Mouse (Mus musculus) left cerebral cortex, adult 9 months (tissue): Measurements from ENCODE around the gene Gm9821.
A peak's percentile ranks its signal among the peaks of the same experiment; 100 is the strongest.

Source experiments
- DNase-seq, 2 experiments: peaks; one replicate each; pipeline ENCODE4 v3.0.0; 2022; ENCODE audit warnings: low spot score in 2 of 2

Gm9821 gene

DNA sequence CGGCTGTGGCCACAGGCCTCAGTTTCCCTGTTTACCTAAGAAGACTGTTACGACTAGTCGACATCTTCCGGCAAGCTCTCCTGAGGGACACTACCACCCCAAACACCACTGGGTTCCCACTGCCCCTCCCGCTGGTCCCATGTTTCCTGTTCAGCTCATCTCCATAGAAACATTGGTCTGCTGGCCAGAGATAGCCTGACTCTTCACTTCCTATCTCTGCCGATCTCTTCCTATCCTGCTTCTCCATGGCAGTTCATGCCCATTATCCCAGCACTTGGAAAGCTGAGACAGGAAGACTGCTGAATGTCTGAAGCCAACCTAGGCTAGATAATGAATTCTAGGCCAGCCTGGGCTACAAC lies 2.6 kb downstream of the Gm9821 start:
- no peak for DNase-seq

DNA sequence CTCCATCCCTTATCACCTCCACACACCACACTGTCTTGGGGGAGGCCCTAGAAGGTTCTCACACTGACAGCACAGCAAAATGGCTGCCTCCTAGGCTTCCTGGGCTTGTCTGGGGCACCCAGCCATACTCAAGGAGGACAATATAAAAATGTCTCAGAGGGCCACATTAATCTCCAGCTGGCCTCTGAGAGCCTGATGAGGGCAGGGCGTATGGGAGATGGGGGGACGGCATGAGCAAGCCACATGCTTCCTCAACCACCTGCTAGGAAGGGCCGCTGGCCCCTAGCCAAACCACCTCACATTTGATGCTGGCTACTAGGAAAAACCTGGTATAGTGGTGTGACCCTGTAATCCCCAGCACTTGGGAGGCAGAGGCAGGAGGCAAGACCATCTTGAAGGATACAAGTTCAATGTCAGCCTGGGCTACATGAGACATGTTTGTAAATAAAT lies 3.3 kb downstream of the Gm9821 start:
- no peak for DNase-seq

DNA sequence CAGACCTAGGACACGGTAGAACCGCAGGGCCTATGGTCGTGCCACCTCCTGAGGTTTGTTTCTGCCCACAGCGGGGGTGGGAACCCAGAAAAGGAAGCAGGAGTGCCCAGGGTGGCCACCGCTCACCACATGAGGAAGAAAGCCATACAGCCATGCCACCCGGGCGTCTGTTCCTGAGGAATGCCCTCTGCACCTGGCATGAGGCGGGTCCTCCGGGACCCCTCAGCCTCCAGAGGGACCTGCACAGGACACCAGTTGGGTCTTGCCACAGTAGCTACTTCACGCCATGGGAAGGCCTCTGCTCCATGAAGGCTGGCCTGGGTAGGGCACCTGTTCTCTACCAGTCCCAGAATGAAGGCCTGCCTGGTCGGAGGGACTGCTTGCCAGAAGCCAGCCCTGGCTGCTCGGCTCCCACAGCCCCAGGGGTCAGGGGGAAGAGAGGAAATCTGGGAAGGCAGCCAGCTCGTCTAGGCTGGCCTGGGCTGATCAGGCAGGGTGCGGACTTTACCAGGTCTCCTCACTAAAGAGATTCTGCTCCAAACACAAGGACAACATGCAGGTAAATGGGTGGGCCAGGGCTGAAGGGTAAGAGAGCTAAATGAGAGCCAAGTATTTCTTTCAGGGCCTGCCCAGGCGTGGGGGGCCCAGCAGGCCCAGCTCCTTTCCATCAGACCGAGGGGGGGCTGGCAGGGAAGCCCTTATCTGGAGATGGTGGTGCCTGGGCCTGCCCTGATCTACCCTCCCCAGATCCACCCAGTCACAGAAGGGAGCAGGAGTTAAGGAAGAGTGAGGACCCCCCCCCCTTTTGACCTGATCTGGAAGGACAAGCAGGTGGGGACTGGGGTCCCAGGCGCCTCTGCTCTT lies 4.1 kb downstream of the Gm9821 start:
- no peak for DNase-seq

DNA sequence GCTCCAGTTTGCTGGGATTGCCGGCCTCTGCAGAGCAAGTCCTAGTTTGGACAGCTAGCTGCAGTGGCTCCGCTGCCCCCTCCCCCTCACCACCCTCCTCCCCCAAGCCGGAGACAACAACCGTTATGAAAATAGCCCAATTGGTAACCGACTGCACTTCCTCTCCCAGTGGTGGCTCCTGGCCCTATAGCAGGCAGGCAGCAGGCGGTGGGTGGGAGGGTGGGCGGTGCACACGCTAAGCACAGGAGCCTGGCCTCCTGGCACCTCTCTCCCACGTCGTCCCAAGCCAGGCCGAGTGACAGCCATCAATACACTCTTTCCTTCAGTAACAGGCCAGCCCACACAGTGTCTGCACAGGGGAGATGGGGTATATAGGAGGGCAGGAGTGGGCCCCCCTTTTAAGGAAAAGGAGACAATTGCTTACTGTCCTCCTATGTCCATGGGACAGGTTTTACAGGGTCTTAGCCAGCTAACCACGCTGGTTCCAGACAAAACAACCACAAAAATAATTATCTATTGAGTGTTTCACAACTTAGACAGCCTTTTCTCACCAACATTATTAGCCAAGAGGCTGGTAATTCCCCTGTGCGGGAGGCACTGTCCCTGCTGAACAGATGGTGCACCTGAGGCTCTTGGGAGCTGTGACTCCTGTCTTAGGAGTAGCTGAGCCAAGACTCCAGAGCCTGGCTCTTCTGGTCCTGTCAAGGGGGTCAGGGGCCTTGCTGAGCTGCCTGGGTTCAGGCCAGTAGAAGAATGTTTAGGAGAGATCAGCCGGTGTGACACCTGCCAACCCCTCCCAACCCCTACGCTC lies 5.0 kb downstream of the Gm9821 start:
- no peak for DNase-seq

DNA sequence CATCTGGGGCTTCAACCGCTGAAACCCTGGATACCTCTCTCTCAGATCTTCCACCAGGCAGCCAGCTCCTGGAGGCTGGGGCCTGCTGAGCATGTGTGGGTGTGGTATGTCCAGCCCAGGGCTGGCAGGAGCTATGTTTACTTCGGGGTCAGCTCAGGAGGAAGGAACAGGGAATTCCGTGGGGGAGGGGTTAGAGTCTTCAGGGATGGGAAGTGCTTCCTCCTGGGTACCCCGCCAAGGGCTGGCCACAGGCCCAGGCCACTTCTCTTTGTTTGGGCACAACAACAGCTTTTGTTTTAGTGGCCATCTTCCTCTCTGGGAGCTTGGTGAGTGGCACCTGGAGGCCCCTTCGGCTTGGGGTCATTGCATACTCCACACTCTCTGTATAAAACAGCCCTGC lies 8.3 kb downstream of the Gm9821 start:
- no peak for DNase-seq

DNA sequence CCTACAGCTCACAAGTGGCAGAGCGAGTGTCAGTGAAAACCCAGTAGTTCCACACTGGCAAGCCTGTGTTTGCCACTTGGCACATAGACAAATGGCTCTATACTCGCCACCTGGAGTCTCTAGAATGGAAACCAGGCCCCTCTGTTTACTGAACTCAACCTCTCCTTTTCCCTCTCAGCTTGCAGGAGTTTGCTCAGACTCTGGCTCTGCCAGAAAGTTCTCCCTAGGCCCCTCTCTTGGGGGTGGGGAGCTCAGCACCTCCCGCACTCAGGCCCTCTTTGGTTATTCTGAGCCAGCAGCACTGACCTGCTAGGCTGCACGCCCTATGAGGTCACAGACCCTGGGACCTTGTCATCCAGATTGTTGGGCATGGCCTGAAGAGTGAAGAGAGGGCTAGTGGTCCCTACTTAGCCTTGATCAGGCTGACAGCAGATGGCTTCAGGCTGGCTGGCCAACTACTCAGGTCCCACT lies 9.7 kb downstream of the Gm9821 start:
- DNase-seq = no peak

DNA sequence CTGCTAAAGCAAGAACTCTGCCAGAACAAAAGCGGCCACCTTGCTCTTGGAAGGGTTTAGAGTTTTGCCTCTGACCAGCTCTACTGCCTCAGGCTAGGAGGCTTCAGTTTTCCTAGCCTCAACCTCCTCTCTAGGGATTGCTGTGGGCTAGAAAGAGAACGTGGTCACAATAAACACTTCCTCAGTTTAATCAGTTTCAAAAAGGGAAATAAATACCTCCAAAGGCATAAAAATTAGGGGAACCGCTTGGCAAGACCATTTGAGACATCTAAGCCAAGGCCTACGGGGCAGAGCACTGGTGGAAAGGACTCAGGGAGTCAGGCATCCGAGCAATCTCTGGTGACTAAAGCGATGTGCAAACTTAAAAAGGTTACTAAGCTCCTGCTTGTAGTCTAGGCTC lies 10.4 kb downstream of the Gm9821 start:
- no peak for DNase-seq

DNA sequence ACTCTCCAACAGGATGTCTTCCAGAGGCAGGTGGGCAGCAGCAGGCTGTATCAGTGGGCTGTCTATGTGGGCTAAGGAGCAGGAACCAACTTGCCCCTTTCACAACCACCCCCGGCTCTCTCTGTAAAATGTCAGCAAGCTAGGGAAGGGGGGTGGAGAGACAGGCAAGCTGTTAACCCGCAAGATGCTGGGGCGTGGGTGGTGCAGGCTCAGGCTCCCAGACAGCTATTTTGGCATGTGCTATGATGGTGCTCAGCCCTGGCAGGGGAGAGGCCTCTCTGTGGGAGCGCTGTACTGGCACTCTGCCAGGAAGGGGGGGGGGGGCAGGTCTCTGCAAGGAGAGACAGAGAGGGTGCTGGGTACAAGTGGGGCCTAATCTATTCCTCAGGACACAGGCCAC lies 11.6 kb downstream of the Gm9821 start:
- peak; percentile 88 to 92 for DNase-seq

DNA sequence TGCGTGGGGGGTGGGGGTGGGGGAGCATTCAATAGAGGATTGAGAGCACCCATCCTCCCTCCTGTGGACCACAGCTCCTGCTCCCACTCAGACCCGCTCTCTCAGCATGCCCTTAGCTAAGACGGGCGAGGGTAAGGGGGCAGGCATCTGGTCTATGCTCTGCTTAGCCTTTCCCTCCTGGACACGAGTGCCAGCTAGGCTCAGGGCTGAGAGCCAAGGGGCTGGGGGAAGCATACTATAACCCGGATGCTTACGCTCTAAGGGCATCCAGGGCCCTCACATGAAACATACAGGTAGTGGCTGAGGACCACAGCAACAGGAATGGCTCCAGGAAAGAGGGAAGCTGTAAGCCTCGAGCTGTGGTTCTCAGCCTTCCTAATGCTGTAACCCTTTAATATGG lies 12.5 kb downstream of the Gm9821 start:
- DNase-seq = no peak

DNA sequence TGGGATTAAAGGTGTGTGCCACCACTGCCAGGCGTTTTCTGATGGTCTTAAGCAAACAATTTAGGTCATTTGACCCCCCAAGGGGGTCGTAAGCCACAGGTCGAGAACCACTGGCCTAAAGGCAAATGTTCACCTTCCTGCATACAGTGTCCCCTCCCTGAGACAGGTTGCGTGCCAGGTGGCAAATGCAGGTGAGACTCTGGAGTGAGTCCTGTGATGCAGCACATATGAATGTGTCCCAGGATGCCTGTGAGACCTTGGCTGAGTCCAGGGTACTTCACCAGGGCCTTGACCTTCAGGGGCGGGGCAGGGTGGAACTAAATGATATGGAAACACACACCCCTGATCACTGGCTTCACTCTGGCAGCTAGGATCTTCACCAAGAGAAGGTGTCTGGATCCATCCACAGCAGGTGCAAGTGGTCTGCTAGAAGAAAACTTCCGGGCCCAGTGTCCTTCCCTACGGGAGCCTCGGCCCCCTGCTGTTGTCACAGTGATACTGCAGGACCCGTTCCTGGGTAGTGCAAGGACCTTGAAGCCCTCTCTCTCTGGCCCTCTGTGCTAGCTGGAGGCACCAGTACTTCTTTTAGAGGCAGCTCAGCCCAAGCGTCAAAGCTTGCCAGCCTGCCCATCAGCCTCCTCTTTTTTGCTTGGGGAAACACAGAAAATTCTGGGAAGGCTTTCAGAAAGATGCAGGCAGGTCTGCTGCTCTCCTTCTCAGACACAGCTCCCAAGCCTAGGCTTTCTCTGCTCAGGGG lies 13.4 kb downstream of the Gm9821 start:
- no peak for DNase-seq

DNA sequence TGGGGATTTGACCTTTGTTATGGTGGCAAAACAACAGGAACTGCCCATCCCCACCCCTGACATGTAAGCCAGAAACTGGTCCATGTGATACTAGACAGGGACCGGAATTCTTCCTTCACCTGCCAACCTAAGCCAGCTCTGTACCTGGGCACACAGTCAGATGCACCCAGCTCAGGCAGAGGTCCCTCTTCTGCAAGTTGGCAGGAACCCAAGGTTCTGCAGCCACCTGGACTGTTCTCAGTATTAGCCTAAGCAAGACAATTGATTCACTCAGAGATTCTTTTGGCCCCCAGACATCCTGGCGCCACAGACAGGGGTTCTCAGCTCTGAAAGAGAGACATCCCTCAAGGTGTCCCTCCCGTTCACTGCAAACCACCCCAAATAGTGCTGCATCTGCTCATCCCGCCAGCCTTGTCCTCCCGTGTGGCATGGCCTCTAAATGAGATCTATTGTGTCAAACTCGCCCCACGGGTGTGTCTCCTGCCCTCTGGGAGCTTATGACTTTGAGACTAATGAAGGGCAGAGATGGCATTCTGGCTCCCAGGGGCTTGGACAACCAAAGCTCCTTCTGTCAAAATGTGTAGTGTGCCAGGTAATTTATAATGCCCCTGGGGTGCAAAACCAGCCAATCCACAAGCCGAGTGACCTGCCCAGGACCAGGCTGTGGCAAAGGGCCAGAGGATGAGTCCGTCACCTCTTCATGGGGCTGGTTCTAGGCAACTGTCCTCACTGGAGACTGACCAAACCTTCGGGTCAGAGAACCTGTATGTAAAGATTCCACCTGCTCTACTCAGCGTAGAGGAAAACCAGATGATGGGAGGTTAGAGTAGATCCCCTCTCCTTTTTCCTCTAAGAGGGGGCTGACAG lies 14.3 kb downstream of the Gm9821 start:
- no peak for DNase-seq

DNA sequence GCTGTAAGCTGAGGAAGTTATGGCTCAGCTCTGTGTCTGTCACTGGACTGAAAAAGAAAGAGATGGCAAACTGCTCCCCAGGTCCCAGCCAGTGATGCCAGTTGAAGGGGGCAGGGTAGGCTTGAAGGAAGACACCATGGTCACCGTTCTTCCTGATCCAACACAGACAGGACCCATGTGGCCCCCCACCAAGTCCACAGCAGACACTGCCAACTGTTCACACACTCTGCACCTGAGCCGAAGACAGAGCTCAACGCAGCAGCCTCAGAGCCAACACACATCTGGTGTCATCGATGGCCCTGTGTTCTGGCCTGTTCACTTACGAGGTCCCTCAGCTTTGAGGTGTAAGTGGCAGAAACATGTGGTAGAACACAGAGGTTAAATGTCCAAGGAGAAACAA lies 15.0 kb downstream of the Gm9821 start:
- DNase-seq = no peak

DNA sequence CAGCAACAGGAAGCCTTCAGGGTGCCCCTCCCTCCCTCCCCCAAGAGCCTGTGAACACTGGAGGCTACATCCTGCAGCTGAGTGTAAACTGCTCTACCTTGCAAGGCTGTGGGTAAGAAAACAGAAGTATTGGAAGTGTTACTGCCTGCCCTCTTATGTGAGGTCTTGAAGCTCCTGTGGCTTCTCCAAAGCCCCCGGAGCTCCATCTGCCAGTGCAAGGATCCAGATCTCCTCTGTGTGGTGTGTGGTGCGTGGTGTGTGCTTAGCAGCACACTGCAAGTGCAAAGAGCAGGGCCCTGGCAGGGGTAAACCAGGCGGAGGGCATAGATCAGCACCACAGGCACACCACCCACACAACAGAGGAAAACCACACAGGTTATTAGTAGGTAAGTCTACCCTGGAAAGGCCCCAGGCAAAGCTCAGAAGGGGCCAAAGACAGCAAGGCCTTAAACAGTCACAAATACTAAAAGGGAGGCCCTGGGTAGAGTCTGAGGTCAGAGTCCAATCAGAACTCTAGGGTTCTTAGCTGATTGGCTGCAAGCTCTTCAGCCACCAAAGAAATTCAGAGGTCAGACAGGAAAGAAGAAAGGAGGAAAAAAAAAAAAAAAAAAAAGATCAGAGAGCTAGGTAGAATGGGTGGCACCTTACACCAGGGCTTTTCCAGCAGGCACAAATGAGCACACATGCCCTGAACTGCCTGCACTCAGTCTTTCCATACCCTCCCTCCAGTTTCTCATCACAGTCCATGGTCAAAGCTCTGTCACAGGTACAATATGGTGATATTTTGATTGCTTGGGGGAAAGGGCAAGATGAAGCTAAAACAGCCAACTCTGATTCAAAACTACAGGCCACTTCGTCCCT lies 16.6 kb downstream of the Gm9821 start:
- no peak for DNase-seq

DNA sequence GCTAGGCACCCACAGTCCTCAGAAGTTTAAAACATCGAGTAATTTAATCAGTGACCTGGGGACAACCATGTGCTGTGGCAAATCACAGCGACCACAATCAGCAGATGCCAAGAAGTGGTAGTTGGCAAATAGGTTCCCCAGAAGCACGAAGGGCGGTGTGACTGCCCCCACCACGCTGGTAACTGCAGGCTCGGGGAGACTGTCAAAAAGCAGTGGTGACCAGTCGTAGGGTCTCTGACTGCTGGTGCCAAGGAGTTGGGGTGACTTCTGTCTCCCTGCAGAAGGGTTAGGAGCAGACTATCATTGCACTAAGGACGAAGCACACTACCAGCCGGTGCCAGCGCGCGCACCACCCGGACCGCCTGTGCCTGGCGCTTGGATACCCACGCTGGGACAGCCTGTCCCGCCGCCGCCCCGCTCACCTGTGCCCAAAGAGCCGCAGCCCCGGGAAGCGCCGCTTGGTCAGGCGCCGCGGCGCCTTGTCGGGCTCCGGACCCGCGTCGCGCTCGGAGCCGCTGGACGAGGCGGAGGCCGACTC lies 17.4 kb downstream of the Gm9821 start:
- no peak for DNase-seq

DNA sequence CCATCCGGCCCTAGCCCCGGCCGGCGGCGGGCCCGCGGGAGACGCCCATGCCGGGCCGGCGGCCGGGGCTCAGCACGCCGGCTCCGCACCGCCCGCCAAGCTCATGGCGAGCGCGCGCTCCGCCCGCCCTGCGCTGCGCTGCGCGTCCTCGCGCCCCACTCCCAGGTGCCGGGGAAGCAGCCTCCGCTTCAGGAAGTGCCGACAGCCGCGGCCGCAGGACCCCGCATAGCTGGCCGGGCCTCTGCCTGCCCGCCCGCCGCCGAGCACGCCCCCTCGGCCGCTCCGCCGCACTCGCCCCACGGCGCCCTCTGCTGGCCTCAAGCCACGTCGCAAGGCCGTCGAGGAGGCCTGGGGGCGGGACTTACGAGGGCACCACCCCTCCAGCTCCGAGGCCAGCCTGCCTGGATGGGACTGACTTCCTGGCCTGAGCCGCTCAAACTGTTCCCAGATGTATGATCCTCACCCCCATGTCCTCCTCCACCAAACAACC lies 18.0 kb downstream of the Gm9821 start:
- DNase-seq = peak; percentile 88 to 95

DNA sequence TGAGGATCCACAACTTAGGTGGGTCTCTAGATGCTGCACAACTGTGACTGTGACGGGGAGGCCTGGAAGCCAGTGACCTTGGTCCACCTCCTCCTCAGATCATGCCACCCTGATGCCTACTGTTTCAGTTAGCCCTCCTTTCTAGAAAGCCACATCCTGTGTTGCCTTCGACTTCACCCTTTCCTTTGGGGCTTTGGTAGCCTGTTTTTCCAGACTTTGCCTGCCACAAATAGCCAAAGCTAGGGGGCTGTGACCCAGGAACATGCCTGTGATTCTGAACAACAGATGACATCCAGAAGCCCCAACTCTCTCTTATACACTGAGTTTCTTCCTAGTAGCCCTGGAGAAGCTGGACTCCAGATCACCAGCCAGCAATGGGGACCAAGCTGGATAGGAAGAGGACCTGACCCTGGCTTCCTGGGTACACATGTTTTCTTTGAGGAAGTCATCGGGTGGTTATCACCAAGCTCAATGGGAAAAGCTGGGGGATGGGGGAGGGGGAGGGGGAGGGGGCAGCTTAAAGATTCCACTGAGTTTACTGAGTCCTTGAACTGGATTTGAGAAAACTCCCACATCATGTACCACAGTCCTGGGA lies 19.2 kb downstream of the Gm9821 start:
- no peak for DNase-seq

DNA sequence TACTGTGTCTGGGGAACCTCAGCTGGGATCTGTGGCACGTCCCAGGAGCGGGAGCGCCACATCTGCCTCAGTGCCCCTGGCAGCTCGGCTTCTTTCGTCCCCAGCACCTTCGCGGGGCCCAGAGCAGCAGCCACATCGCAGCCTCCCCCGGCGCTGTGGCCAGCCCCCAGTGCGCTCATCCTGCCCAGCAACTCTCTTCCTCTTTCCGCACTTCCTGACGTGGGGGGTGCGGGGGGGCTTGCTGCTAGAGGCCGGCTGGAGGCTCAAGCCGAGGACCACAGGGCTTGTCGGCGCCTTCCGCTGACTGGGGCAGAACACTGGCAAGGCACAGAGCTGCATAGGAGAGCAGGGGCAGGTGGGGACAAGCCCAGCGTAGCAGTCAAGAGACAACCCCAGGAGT lies 19.9 kb downstream of the Gm9821 start:
- no peak for DNase-seq

DNA sequence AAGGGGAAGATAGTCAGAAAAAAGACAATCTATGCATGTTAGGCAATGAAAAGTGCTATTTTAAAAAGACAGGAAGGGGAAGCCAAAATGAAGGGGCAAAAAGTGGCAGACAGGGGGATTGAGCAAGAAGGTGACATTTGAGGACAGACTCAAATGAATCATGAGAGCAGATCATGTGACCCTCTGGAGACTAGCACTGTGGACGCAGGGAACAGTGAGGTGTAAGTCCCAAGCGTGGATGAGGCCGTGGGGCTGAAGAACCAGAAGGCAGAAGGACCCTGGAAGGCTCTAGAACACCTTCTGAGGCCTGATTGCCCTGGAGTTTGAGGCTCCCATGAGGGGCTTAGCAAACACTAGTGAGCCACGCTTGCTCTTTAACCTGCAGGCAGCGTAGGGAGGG lies 20.9 kb downstream of the Gm9821 start:
- no peak for DNase-seq

DNA sequence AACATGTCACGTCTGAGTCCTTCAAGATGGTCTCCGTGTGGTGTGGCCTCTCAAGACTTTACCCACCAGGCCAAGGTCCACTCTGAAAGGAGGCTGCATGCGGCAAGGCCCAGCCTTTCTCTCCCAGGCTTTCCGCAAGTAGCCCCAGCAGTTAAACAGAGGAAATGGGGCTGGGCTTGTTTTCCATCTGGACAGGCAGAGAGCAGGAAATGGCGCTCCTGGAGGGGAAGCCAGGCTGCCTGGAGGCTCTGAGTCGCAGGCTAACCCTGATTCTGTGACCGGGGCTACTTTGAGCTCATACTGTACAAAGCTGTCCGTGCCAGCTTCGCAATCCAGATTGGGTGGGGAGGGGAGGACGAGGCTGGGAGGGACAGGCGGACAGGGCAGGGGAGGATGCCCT lies 22.5 kb downstream of the Gm9821 start:
- no peak for DNase-seq
